Mouse (Mus musculus) midbrain, embryonic 11.5 days (tissue): ENCODE data around the gene Pan3. TPM values are rescaled to one million over a fixed set of nuclear protein-coding genes. Genes with fewer than 3 reads are reported as not detected.

Experiments used
- ATAC-seq: fragments of 200-750 bp; cut with Nextera tagmentation; 2 replicates; pipeline ENCODE4 v1.8.0; 2017; ENCODE audit warnings: moderate TSS enrichment, moderate library complexity; ENCODE audit not compliant: low FRiP score
- DNase-seq: peaks from one replicate; pipeline ENCODE4 v3.0.0; 2015; ENCODE audit warnings: low spot score; ENCODE audit errors: missing footprints
- H3K27ac ChIP-seq: fragments of 300-500 bp; sonication (generic); 2 replicates; pipeline ENCODE4 v1.5.1; 2014; ENCODE audit warnings: low read depth, low read length
- H3K27me3 ChIP-seq: fragments of 300-500 bp; sonication (generic); 2 replicates; pipeline ENCODE4 v1.6.1; 2014; ENCODE audit warnings: mild to moderate bottlenecking, low read length, moderate library complexity, mixed read lengths; ENCODE audit not compliant: control insufficient read depth, insufficient read depth
- H3K36me3 ChIP-seq: fragments of 300-500 bp; sonication (generic); 2 replicates; pipeline ENCODE4 v1.6.1; 2014; ENCODE audit warnings: mild to moderate bottlenecking, low read length, moderate library complexity, mixed read lengths; ENCODE audit not compliant: control insufficient read depth, insufficient read depth
- H3K4me1 ChIP-seq: fragments of 300-500 bp; sonication (generic); 2 replicates; pipeline ENCODE4 v1.6.1; 2014; ENCODE audit warnings: low read length; ENCODE audit not compliant: control insufficient read depth, insufficient read depth
- H3K4me2 ChIP-seq: fragments of 300-500 bp; sonication (generic); 2 replicates; pipeline ENCODE4 v1.6.1; 2014; ENCODE audit warnings: mild to moderate bottlenecking, moderate library complexity
- H3K4me3 ChIP-seq: fragments of 300-500 bp; sonication (generic); 2 replicates; pipeline ENCODE4 v1.5.1; 2014; ENCODE audit warnings: low read depth, low read length
- H3K9ac ChIP-seq: fragments of 300-500 bp; sonication (generic); 2 replicates; pipeline ENCODE4 v1.6.1; 2014; ENCODE audit warnings: low read length
- H3K9me3 ChIP-seq: fragments of 300-500 bp; sonication (generic); 2 replicates; pipeline ENCODE4 v1.6.1; 2016; ENCODE audit warnings: low read length; ENCODE audit not compliant: control insufficient read depth
- WGBS: fragments of 180-500 bp; shearing (Covaris S2); extraction: QIAGEN DNeasy Blood & Tissue Kit; methylation state at CpG from one replicate; pipeline ENCODE4 v1.1.7; 2014; 5-methylcytosine and 5-hydroxymethylcytosine counted together
- polyA plus RNA-seq: library from polyadenylated mRNA; unstranded; fragments of >200 nt; fragmentation: Nextera tagmentation; extraction: Ambion mirVana; gene quantifications from 2 replicates; pipeline ENCODE4 v1.2.1, GENCODE M21; 2014

Gene Pan3
- polyA plus RNA-seq, 1 experiment from 2014 or later, result 49.4 TPM

DNA sequence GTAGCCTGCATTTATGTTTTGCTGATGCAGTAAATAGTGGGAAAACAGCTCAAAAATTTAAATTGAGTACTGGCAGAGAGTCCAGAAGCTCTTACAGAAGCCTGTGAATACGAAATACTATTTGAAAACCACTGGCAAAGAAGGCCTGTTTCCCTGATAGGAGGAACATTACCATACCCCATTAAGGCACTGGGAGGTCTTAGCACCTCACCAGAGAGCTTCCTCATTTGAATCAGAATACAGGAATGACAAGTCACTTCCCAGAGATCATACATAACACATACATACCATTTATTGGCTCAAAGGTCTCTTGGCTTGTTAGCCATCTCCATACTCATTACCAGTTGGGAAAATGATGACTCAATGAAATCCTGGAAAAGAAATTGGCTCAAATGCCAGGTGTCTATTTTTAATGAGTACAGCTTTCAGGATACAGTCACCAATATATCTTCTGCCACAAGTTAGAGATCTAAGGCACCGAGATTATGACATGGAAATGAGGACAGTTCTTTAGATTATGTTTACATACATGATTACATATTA, 71.6 kb downstream of the Pan3 start:
- no peaks in the 10 kb centered on the region for H3K27me3 ChIP-seq
- H3K36me3 ChIP-seq, result no peaks in the 10 kb centered on the region
- no peaks in the 10 kb centered on the region for H3K4me1 ChIP-seq
- DNase-seq (no peak), ATAC-seq (no peak)
- no peak overlapping the region for H3K9ac ChIP-seq
- no peaks in the 10 kb centered on the region for H3K9me3 ChIP-seq
- H3K27ac ChIP-seq, result no peak overlapping the region
- H3K4me2 ChIP-seq, result no peak overlapping the region
- no peak overlapping the region for H3K4me3 ChIP-seq
- 92% methylated on average over 2 of the region's 2 CpGs for WGBS

DNA sequence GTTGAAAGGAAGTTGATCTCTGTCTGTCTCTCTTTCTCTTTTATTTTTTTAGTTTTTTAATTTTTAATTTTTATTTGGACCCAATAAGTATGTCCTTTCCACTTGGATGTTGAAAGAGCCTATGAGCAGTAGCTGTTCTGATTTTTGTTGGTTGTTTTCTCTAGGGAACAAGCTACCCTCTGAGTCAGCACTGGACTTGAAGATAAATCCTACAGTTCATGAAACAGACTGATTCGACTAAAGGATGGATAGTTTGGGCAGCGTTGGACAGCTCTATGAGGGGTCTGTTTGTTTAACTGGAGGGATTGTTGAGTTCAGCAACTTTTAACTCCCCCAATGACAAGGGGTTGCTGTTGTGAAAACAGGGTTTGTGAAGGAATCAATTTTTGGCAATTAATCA, 73.0 kb downstream of the Pan3 start:
- Histone ChIP-seq H3K27ac (no peak overlapping the region), H3K27me3 (no peaks in the 10 kb centered on the region), H3K36me3 (no peaks in the 10 kb centered on the region), H3K9me3 (no peaks in the 10 kb centered on the region), H3K4me1 (no peaks in the 10 kb centered on the region), H3K4me3 (no peak overlapping the region), H3K4me2 (no peak overlapping the region), H3K9ac (no peak overlapping the region)
- WGBS, result 74% methylated on average over 2 of the region's 2 CpGs
- DNase-seq, result no peak
- ATAC-seq, result no peak

DNA sequence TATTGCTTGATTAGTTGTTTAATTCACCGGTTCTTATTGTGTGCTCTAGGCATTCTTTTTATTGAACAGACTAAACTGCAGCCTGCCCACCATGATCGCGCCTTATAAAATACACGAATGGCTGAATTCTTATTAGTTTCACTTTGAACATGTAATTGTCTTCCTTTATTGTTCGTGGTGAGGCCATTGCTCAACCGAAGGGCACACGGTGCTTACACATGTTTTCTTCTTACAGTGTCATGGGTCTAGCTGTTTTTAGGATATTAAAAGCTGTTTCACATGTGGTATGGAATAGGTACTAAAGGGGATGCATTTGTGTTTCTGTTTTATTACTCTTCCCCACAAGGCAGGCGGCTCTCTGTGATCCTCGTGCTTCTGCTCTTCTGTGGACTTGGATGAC, 81.4 kb downstream of the Pan3 start:
- 96% methylated on average over 9 of the region's 9 CpGs for WGBS

DNA sequence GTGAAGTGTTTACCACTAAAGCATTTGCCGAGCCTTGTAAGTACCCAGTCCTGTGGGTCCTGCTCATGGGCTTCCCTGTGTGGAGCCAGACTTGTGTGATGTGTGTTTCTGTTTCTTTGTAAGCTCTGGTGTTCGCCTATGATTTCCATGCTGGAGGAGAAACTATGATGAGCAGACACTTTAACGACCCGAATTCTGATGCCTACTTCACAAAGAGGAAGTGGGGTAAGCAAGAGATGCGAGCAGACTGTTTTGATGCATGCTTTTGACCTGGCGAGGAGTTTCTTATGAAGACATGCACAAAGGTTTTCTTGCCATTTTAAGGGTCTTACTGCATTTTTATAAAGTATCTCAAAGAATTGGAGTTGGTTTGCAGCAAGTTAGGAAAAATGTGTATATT, 97.0 kb downstream of the Pan3 start:
- Histone ChIP-seq H3K4me1 (no peaks in the 10 kb centered on the region), H3K9ac (no peak overlapping the region), H3K9me3 (no peaks in the 10 kb centered on the region), H3K4me3 (no peak overlapping the region), H3K36me3 (peaks cover 5% of the 10 kb centered on the region; the same call in 1 of the 2 replicates), H3K27me3 (no peaks in the 10 kb centered on the region), H3K27ac (no peak overlapping the region), H3K4me2 (no peak overlapping the region)
- peak; percentile 31 for DNase-seq
- WGBS, result 91% methylated on average over 6 of the region's 6 CpGs
- no peak for ATAC-seq

More for the DNA sequence above, 81.4 kb downstream of the Pan3 start:
- no peak overlapping the region for H3K4me3 ChIP-seq
- H3K36me3 ChIP-seq, result no peaks in the 10 kb centered on the region
- no peak overlapping the region for H3K9ac ChIP-seq
- no peak overlapping the region for H3K27ac ChIP-seq
- H3K9me3 ChIP-seq, result no peaks in the 10 kb centered on the region
- no peaks in the 10 kb centered on the region for H3K4me1 ChIP-seq
- H3K27me3 ChIP-seq, result no peaks in the 10 kb centered on the region
- DNase-seq, result no peak
- no peak for ATAC-seq
- no peak overlapping the region for H3K4me2 ChIP-seq

DNA sequence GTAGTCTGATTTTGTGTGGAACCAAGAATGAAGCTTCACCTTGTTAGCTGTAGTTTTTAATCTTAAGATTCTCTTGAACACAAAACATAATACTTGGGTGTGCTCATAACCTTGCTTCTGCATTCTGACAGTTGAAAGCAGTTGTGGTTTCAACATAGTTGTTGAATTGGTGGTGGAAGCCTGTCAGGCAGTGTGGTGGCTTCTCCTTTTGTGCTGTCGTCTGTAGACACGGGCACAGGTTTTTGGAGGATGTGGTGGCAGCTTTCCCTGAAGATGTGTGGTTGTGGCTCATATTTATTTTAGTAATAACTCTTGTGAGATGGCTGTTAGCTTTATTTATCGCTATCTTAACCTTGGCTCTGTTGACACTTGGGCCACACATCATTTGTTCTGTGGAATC, 97.8 kb downstream of the Pan3 start:
- Histone ChIP-seq H3K27ac (no peak overlapping the region), H3K36me3 (0 out of 2 replicates have a peak, but pooled peaks cover 5% of the 10 kb centered on the region), H3K9ac (no peak overlapping the region), H3K4me3 (no peak overlapping the region), H3K4me2 (no peak overlapping the region), H3K9me3 (no peaks in the 10 kb centered on the region), H3K27me3 (no peaks in the 10 kb centered on the region), H3K4me1 (no peaks in the 10 kb centered on the region)
- DNase-seq, result no peak
- 87% methylated on average over 3 of the region's 3 CpGs for WGBS
- no peak for ATAC-seq

DNA sequence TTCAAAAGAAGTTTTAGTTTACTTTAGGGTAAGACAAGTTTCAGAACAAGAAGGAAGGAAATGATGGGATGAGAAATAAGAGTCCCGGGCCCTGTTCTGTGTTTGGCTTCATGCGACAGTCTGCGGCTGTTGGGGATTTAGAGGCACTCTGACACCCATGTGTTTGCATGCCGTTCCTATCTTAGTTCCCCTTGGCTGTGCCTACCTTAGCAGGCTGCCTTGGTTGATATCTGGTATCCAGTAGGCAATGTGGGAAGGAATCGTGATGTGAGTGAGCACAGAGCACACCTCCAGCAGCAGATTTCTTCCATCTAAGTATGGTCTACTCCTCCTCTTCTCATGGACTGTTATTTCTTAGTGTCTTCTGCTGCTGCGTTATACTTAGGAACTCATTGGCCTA, 102.1 kb downstream of the Pan3 start:
- Histone ChIP-seq H3K4me2 (no peak overlapping the region), H3K27ac (no peak overlapping the region), H3K27me3 (no peaks in the 10 kb centered on the region), H3K36me3 (0 out of 2 replicates have a peak, but pooled peaks cover 5% of the 10 kb centered on the region), H3K9me3 (no peaks in the 10 kb centered on the region), H3K9ac (no peak overlapping the region), H3K4me3 (no peak overlapping the region), H3K4me1 (no peaks in the 10 kb centered on the region)
- DNase-seq (peak; percentile 21), ATAC-seq (no peak)
- WGBS, result 96% methylated on average over 6 of the region's 6 CpGs

DNA sequence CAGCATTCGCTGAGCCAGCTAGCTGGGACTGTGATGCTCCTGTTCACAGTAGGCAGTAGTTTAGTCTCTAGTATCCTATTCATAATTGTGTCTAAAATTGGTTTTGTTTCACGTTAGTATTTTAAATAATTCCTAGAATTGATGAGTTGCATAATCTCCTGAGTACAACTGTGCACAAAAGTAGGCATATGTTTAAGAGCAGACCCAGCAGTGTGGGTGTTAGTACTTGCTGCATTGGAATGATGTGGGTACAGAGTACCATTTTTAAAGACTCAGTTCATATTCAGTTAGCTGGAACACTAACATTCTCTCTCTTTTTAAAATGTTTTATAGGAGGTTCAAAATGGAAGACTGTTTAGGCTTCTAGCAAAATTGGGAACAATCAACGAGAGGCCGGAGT, 109.4 kb downstream of the Pan3 start:
- Histone ChIP-seq H3K36me3 (no peaks in the 10 kb centered on the region; the same call in 1 of the 2 replicates), H3K27me3 (no peaks in the 10 kb centered on the region)

DNA sequence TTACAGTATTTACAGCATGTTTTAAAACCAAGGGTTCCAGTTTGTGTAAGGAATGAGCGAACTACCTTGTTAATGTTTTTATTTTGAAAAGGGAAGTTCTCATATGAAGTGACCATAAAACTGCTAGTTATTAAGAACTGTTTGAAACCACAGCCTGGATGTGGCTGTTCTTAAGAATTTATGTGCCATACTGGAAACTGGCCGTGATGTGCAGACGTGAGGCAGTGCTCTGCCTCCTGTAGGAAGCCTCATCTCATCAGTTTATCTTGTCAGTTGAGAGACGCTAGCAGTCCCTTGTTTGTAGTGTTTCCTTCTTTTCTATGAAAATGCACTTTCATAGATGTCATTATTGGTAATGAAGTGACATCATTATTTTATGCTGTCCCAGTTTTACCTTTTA, 109.9 kb downstream of the Pan3 start:
- H3K4me2 ChIP-seq, result no peak overlapping the region
- H3K36me3 ChIP-seq, result no peaks in the 10 kb centered on the region; the same call in 1 of the 2 replicates

More for the DNA sequence above, 109.4 kb downstream of the Pan3 start:
- H3K9ac ChIP-seq, result no peak overlapping the region
- peak; percentile 28 for DNase-seq
- no peak for ATAC-seq
- no peaks in the 10 kb centered on the region for H3K4me1 ChIP-seq
- H3K4me3 ChIP-seq, result no peak overlapping the region
- WGBS, result 96% methylated on average over 4 of the region's 4 CpGs
- no peak overlapping the region for H3K27ac ChIP-seq
- H3K9me3 ChIP-seq, result no peaks in the 10 kb centered on the region
- H3K4me2 ChIP-seq, result no peak overlapping the region

DNA sequence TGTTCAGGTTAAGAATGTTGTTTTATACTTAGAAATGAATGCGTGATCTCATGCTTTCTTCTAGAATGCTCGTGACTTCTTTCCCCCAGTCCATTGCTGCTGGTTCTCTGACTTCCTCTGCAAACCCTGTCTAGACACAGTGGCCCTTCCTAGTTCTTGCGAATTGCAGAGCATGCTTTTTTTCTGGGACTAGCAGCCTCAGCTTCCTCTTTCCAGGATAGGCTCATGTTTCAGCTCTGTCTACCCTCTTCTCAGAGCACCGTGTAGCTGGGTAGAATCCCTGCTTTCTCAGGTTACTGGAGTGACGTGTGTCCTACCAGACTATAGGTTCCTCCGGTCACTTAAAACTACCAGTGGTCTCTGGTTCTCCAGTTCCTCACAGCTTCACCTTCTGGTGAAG, 112.3 kb downstream of the Pan3 start:
- Histone ChIP-seq H3K36me3 (no peaks in the 10 kb centered on the region; the same call in 1 of the 2 replicates), H3K27ac (no peak overlapping the region), H3K4me1 (no peaks in the 10 kb centered on the region), H3K27me3 (no peaks in the 10 kb centered on the region), H3K4me2 (no peak overlapping the region), H3K4me3 (no peak overlapping the region), H3K9me3 (no peaks in the 10 kb centered on the region), H3K9ac (no peak overlapping the region)
- no peak for ATAC-seq
- 86% methylated on average over 6 of the region's 6 CpGs for WGBS
- peak; percentile 65 for DNase-seq

More for the DNA sequence above, 109.9 kb downstream of the Pan3 start:
- H3K27me3 ChIP-seq, result no peaks in the 10 kb centered on the region
- ATAC-seq (no peak), DNase-seq (peak; percentile 6)
- H3K4me3 ChIP-seq, result no peak overlapping the region
- H3K9me3 ChIP-seq, result no peaks in the 10 kb centered on the region
- H3K4me1 ChIP-seq, result no peaks in the 10 kb centered on the region
- no peak overlapping the region for H3K27ac ChIP-seq
- 91% methylated on average over 4 of the region's 4 CpGs for WGBS
- H3K9ac ChIP-seq, result no peak overlapping the region
